Mouse (Mus musculus) gastrocnemius, adult 2 months (tissue): ENCODE measurements around the gene Atp2a2. TPM values are rescaled to one million over a fixed set of nuclear protein-coding genes. Genes with fewer than 3 reads are reported as not detected.
"Not testable (repeated sequence)": the region's sequence is repeated elsewhere in the genome, so short reads cannot be mapped to it uniquely, and the experiment has no call there.

Experiments
- DNase-seq: peaks from one replicate; pipeline ENCODE4 v3.0.0; 2022
- H3K27ac ChIP-seq: fragments of 200-600 bp; 2 replicates; pipeline ENCODE4 v1.8.1; 2022; ENCODE audit warnings: mild to moderate bottlenecking
- H3K4me3 ChIP-seq: fragments of 200-600 bp; 2 replicates; pipeline ENCODE4 v1.8.1; 2022; ENCODE audit warnings: mild to moderate bottlenecking, moderate library complexity
- CTCF ChIP-seq: fragments of 200-600 bp; IDR thresholded peaks from 2 replicates; pipeline ENCODE4 v1.8.1; 2022; ENCODE audit warnings: antibody characterized with exemption, mild to moderate bottlenecking, moderate library complexity
- intact Hi-C: fragments of 180-260 bp; cut with DNase I; formaldehyde crosslinking; loops from one replicate; pipeline ENCODE4 v1.15.1; 2025
- total RNA-seq, 2 experiments: library from RNA; stranded (reverse); gene quantifications; 2 replicates each; pipeline ENCODE4 v1.2.3; 2021

Gene Atp2a2
- total RNA-seq, 2 experiments from 2014 or later, result 387 to 963 TPM

- peak; percentile 45 for DNase-seq
- TF ChIP-seq CTCF, result no peak
- peak overlapping the region; percentile 48 for H3K27ac ChIP-seq
- H3K4me3 ChIP-seq, result no peak overlapping the region
- intact Hi-C loops, result no loop called here
Measured at GRCm38 (mm10) chr5:122481844-122482243, 20.2 kb downstream of the Atp2a2 start.

GRCm38 (mm10) chr5:122479131-122479530 is 22.9 kb downstream of the Atp2a2 start:
- DNase-seq, result no peak
- no peak overlapping the region for H3K27ac ChIP-seq
- intact Hi-C loops, result no loop called here

DNA sequence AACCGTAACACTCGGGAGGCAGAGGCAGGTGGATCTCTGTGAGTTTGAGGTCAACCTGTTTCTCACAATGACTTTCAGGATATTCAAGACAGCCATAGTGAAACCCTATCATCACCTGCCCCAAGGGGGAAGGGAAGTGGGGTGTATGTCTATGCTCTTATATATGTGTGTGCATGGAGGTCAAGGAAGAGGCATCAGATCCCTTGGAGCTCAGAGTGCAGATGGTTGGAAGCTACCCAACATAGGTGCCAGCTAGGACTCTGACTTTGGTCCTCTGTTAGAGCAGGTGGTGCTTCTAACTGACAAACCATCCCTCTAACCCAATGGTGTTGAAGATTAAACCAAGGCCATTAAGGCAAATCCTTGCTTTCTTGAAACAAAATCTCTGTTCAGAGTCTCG is 24.5 kb downstream of the Atp2a2 start:
- no peak overlapping the region for H3K27ac ChIP-seq
- intact Hi-C loops, result no loop called here
- no peak for DNase-seq
- no peak overlapping the region for H3K4me3 ChIP-seq
- TF ChIP-seq CTCF, result no peak

More at GRCm38 (mm10) chr5:122479131-122479530, 22.9 kb downstream of the Atp2a2 start:
- H3K4me3 ChIP-seq, result no peak overlapping the region
- TF ChIP-seq CTCF, result no peak

- DNase-seq, result no peak
- no peak for TF ChIP-seq CTCF
- intact Hi-C loops, result no loop called here
- H3K4me3 ChIP-seq, result no peak overlapping the region
- no peak overlapping the region for H3K27ac ChIP-seq
Measured at GRCm38 (mm10) chr5:122476078-122476477, 25.9 kb downstream of the Atp2a2 start.

DNA sequence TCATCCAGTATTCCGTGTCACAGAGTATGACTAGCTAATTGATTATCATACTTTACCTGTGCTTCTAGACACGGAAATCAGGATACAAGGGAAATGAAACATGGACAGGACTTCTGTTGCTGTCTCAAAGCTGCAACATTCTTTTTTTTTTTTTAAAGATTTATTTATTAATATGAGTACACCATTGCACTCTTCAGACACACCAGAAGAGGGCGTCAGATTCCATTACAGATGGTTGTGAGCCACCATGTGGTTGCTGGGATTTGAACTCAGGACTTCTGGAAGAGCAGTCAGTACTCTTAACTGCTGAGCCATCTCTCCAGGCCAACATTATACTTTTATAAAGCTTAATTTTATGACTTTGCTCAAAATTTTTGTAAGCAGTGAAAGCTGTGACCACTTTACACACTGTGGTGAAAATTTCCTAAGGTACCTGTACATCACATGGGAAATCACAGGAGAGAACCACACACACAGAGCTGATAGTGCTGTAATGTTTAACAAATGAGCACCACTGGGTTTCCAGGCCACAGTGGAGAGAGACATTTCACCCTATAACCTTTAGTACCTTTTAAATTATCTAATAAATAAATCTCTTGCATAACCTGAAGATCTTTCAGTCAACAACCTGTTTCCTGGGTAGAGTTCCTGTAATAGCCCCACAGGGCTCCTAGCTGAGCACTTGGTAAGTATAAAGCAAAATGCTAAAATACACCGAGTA is 27.2 kb downstream of the Atp2a2 start:
- intact Hi-C loops, result no loop called here
- Histone ChIP-seq H3K4me3 (no peak overlapping the region), H3K27ac (no peak overlapping the region)
- DNase-seq, result no peak
- 0 out of 2 replicates have a peak, but pooled peaks have one; percentile 9 for TF ChIP-seq CTCF

DNA sequence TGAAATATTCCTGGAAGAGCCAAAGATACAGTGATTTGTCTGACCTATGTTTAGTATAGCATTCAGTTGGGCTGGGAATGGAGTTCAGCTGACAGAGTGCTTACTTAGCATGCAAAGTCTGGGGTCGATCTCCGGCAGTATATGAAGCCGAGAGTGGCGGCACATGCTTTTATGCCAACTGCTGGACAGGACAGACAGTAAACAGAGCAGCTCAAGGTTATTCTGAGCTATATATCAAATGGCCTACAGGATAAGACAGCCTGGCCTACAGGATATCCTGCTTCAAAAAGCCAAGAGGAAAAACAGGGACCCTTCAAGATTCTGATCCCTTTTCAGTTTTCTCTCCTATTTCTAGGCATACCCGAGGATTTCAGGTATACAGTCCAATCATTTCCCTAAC is 30.4 kb downstream of the Atp2a2 start:
- no peak for TF ChIP-seq CTCF
- DNase-seq, result no peak
- H3K27ac ChIP-seq, result no peak overlapping the region
- intact Hi-C loops, result no loop called here
- H3K4me3 ChIP-seq, result no peak overlapping the region

GRCm38 (mm10) chr5:122461431-122461830 is 40.6 kb downstream of the Atp2a2 start:
- no peak for DNase-seq
- intact Hi-C loops, result no loop called here
- TF ChIP-seq CTCF, result no peak

GRCm38 (mm10) chr5:122460656-122461055 is 41.4 kb downstream of the Atp2a2 start:
- TF ChIP-seq CTCF, result no peak
- peak; percentile 6 for DNase-seq
- no peak overlapping the region for H3K27ac ChIP-seq
- intact Hi-C loops, result no loop called here
- H3K4me3 ChIP-seq, result no peak overlapping the region

More at GRCm38 (mm10) chr5:122461431-122461830, 40.6 kb downstream of the Atp2a2 start:
- Histone ChIP-seq H3K27ac (no peak overlapping the region), H3K4me3 (no peak overlapping the region)

DNA sequence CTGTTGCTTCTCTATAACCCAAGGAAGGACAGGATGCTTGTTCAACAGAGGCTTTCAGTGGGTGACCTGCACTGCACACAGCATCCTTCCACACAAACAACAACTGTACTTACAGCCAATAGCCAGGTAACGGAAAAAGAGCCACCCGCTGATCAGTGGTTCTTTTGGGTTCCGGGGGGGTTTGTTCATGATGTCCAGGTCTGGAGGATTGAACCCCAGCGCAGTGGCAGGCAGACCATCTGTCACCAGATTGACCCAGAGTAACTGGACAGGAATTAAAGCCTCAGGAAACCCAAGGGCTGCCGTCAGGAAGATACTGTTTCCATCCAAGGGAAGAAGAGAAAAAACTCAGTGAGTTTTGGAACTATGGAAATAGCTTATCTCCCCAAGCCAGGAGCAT is 42.7 kb downstream of the Atp2a2 start:
- no peak for TF ChIP-seq CTCF
- peak overlapping the region; percentile 16; the same call in 1 of the 2 replicates for H3K27ac ChIP-seq
- intact Hi-C loops, result no loop called here
- peak; percentile 10 for DNase-seq
- H3K4me3 ChIP-seq, result no peak overlapping the region

DNA sequence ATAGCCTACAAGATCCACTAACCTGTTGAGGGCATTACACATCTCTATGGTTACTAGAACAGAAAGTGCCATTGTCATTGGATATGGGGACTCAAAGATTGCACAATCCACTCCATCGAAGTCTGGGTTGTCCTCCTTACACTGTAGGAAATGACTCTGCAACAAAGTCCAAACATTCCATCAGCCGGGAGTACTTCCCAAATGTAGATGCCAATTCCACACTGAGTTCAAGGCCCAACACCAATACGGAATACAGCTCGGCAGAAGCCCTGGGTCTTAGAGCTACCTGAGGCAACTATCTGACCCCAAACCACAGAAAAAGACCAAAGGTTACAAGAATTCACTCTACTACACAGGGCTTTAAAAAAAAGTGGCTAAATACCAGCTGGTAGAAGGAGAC is 44.0 kb downstream of the Atp2a2 start:
- peak; percentile 7 for DNase-seq
- intact Hi-C loops, result no loop called here
- TF ChIP-seq CTCF, result no peak
- Histone ChIP-seq H3K27ac (no peak overlapping the region), H3K4me3 (no peak overlapping the region)

DNA sequence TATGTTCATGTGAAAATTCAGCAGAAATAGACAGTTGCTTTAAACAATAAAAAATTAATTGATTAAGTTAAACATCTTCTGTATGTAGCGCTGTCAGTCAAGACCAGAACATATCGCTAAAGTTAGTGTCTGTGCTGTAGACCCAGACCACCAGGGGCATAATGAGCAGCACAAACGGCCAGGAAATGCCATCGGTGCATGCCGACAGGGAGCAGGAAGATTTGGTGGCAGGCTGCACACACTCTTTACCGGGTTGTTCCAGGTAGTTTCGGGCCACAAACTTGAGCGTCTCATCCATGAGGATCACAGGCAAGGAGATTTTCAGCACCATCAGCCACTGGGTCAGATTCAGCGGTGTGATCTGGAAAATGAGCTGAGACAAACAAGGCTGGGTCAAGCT is 45.0 kb downstream of the Atp2a2 start:
- DNase-seq, result peak; percentile 5
- H3K4me3 ChIP-seq, intact Hi-C loops, H3K27ac ChIP-seq: not testable (repeated sequence)

GRCm38 (mm10) chr5:122455584-122455983 is 46.4 kb downstream of the Atp2a2 start:
- intact Hi-C loops, result no loop called here
- no peak overlapping the region for H3K27ac ChIP-seq
- DNase-seq, result peak; percentile 16
- TF ChIP-seq CTCF, result no peak
- no peak overlapping the region for H3K4me3 ChIP-seq

- Histone ChIP-seq H3K4me3 (no peak overlapping the region), H3K27ac (no peak overlapping the region)
- no peak for DNase-seq
- intact Hi-C loops, result no loop called here
- TF ChIP-seq CTCF, result no peak
Measured at GRCm38 (mm10) chr5:122454883-122455282, 47.1 kb downstream of the Atp2a2 start.

DNA sequence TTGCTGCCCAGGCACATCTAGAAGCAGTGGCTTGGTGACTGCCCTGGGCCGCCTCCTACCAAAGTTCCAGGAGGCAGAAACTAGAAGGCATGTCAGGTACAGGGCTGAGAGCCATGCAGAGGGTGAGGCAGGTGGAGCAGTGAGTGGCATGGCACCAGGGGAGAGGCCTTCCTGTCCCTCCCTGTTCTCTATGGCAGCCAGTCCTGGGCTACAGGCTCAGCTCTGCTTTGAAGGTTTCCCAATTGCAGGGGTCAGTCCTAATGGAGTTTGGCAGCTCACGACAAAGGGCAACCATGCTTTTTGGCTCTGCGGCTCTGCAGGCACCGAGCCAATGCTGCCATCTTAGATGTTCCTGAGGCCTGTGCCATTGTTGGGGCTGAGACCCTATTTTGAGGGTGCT is 47.6 kb downstream of the Atp2a2 start:
- intact Hi-C loops, result no loop called here
- DNase-seq, result peak; percentile 16
- TF ChIP-seq CTCF, result no peak
- Histone ChIP-seq H3K4me3 (no peak overlapping the region), H3K27ac (no peak overlapping the region)
